Mouse (Mus musculus): ENCODE data around the gene Gcdh.

DNA sequence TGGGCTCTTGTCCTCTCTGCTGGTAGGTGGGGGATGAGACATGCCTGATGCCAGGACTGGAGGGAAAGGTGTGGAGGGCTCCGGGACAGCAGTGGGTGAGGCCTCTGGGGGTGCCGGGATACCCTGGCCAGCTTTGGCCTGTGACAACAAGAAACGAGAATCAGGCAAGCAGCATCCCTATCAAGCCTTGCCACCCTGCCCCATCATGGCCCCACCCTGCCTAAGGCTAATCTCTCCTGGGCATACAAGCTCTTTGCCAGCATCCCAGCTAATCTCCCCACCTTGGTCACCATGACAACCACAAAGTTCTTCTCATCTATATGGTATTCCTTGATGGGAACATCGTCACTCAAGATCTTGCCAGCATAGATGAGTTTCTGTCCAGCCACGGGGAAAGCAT lies 55.2 kb downstream of the Gcdh start:
- TF ChIP-seq CTCF (IDR thresholded peaks at IDR 0.05; ENCODE audit: insufficient read depth, low read length) (no peak), POLR2A (IDR thresholded peaks at IDR 0.05; ENCODE audit: borderline replicate concordance, extremely low read depth, low read depth, low read length) (no peak)
